Mouse (Mus musculus): ENCODE measurements around the gene Rac3.
"Not testable (repeated sequence)": the region's sequence is repeated elsewhere in the genome, so short reads cannot be mapped to it uniquely, and the experiment has no call there.

The Rac3 gene

GRCm38 (mm10) chr11:120729432-120730050 lies 8.3 kb downstream of the Rac3 start:
- DNase-seq (ENCODE audit: low spot score) = not testable (repeated sequence)

GRCm38 (mm10) chr11:120730331-120730870 lies 9.1 kb downstream of the Rac3 start:
- DNase-seq (ENCODE audit: low spot score) = no peak

GRCm38 (mm10) chr11:120731395-120731794 lies 10.1 kb downstream of the Rac3 start:
- no peak for DNase-seq (ENCODE audit: low spot score)

- DNase-seq (ENCODE audit: low spot score) = no peak
Measured at GRCm38 (mm10) chr11:120731858-120732680, 10.8 kb downstream of the Rac3 start, which contains the start of gene Cbr2. Gene Cbr2, minus strand, starts transcription at chr11:120732114.

- no peak for DNase-seq (ENCODE audit: low spot score)
Measured at GRCm38 (mm10) chr11:120733521-120733920, 12.3 kb downstream of the Rac3 start.

- no peak for DNase-seq (ENCODE audit: low spot score)
Measured at GRCm38 (mm10) chr11:120736424-120736823, 15.2 kb downstream of the Rac3 start.

GRCm38 (mm10) chr11:120740981-120741380 lies 19.7 kb downstream of the Rac3 start:
- no peak for DNase-seq (ENCODE audit: low spot score)

GRCm38 (mm10) chr11:120744121-120744701 lies 22.9 kb downstream of the Rac3 start:
- no peak for DNase-seq (ENCODE audit: low spot score)

- no peak for DNase-seq (ENCODE audit: low spot score)
Measured at GRCm38 (mm10) chr11:120747974-120748373, 26.7 kb downstream of the Rac3 start.

GRCm38 (mm10) chr11:120749430-120749829 lies 28.2 kb downstream of the Rac3 start:
- DNase-seq (ENCODE audit: low spot score) = peak; percentile 40

GRCm38 (mm10) chr11:120751606-120752005 lies 30.3 kb downstream of the Rac3 start:
- DNase-seq (ENCODE audit: low spot score) = no peak

- peak; percentile 55 for DNase-seq (ENCODE audit: low spot score)
Measured at GRCm38 (mm10) chr11:120760236-120760635, 39.0 kb downstream of the Rac3 start.

GRCm38 (mm10) chr11:120761811-120762671 lies 40.8 kb downstream of the Rac3 start:
- no peak for DNase-seq (ENCODE audit: low spot score)

GRCm38 (mm10) chr11:120762672-120763041 lies 41.4 kb downstream of the Rac3 start, which contains the start of gene Hmga1b:
Gene Hmga1b, plus strand, starts transcription at chr11:120762794.
- not testable (repeated sequence) for DNase-seq (ENCODE audit: low spot score)

GRCm38 (mm10) chr11:120763121-120763999 lies 42.1 kb downstream of the Rac3 start:
- not testable (repeated sequence) for DNase-seq (ENCODE audit: low spot score)

GRCm38 (mm10) chr11:120767023-120767422 lies 45.8 kb downstream of the Rac3 start:
- not testable (repeated sequence) for DNase-seq (ENCODE audit: low spot score)

- no peak for DNase-seq (ENCODE audit: low spot score)
Measured at GRCm38 (mm10) chr11:120768206-120768605, 46.9 kb downstream of the Rac3 start.

- DNase-seq (ENCODE audit: low spot score) = no peak
Measured at GRCm38 (mm10) chr11:120772749-120773148, 51.5 kb downstream of the Rac3 start.
